Mouse (Mus musculus) testis, postnatal 14 days (tissue): ENCODE measurements around the gene Kif1c.
"Not testable (repeated sequence)": the region's sequence is repeated elsewhere in the genome, so short reads cannot be mapped to it uniquely, and the experiment has no call there.

Experiments used
- DNase-seq: peaks from one replicate; pipeline ENCODE4 v3.0.0; 2021; ENCODE audit warnings: low spot score

Gene Kif1c

GRCm38 (mm10) chr11:70742581-70743459 is 42.5 kb downstream of the Kif1c start:
- DNase-seq: no peak

- no peak for DNase-seq
Observed at GRCm38 (mm10) chr11:70745636-70746035, 45.3 kb downstream of the Kif1c start.

- DNase-seq: no peak
Observed at GRCm38 (mm10) chr11:70747876-70748545, 47.7 kb downstream of the Kif1c start.

- no peak for DNase-seq
Observed at GRCm38 (mm10) chr11:70752337-70753017, 52.1 kb downstream of the Kif1c start.

- no peak for DNase-seq
Observed at GRCm38 (mm10) chr11:70753146-70753545, 52.8 kb downstream of the Kif1c start.

- no peak for DNase-seq
Observed at GRCm38 (mm10) chr11:70754476-70754875, 54.1 kb downstream of the Kif1c start.

- DNase-seq: no peak
Observed at GRCm38 (mm10) chr11:70754958-70755357, 54.6 kb downstream of the Kif1c start.

- DNase-seq: no peak
Observed at GRCm38 (mm10) chr11:70755645-70756044, 55.3 kb downstream of the Kif1c start.

GRCm38 (mm10) chr11:70760446-70760845 is 60.1 kb downstream of the Kif1c start:
- not testable (repeated sequence) for DNase-seq

- DNase-seq: no peak
Observed at GRCm38 (mm10) chr11:70762641-70763040, 62.3 kb downstream of the Kif1c start.

GRCm38 (mm10) chr11:70763582-70763935 is 63.2 kb downstream of the Kif1c start:
- no peak for DNase-seq

GRCm38 (mm10) chr11:70763936-70764808 is 63.8 kb downstream of the Kif1c start, which contains the start of gene Zfp3:
Zfp3 (plus strand) TSS chr11:70764209.
- DNase-seq: peak; percentile 86

GRCm38 (mm10) chr11:70765776-70766445 is 65.6 kb downstream of the Kif1c start:
- no peak for DNase-seq

- no peak for DNase-seq
Observed at GRCm38 (mm10) chr11:70770804-70771203, 70.5 kb downstream of the Kif1c start.

- DNase-seq: peak; percentile 41
Observed at GRCm38 (mm10) chr11:70776830-70777571, 76.7 kb downstream of the Kif1c start.

GRCm38 (mm10) chr11:70777634-70778033 is 77.3 kb downstream of the Kif1c start:
- no peak for DNase-seq

- DNase-seq: not testable (repeated sequence)
Observed at GRCm38 (mm10) chr11:70778058-70778457, 77.7 kb downstream of the Kif1c start.
